Mouse (Mus musculus): ENCODE data around the gene Hip1. TPM values are rescaled to one million over a fixed set of nuclear protein-coding genes. Genes with fewer than 3 reads are reported as not detected.

Hip1 gene
- polyA plus RNA-seq, 1 experiment, result 51.6 TPM

GRCm38 (mm10) chr5:135544032-135544558, 825 bp downstream of the Hip1 start:
- Histone ChIP-seq H3K9me3 (replicated peaks; ENCODE audit: control insufficient read depth, insufficient read depth, low read length, poor library complexity, severe bottlenecking) (no peaks in the 10 kb centered on the region), H3K27ac (ENCODE audit: insufficient read depth, low read length) (no peak overlapping the region), H3K4me3 (ENCODE audit: low read depth, low read length) (peak overlapping the region; percentile 90), H3K9ac (ENCODE audit: low read depth, poor library complexity, severe bottlenecking) (peak overlapping the region; percentile 17), H3K36me3 (ENCODE audit: control insufficient read depth, insufficient read depth, low read length, poor library complexity, severe bottlenecking) (no peaks in the 10 kb centered on the region), H3K27me3 (ENCODE audit: control insufficient read depth, insufficient read depth, low read length, poor library complexity, severe bottlenecking) (no peaks in the 10 kb centered on the region), H3K4me1 (ENCODE audit: control insufficient read depth, insufficient read depth, low read length) (no peaks in the 10 kb centered on the region)
- no peak for TF ChIP-seq EP300 (IDR thresholded peaks at IDR 0.05; ENCODE audit: insufficient read depth, low read depth, low read length)
- no peak for TF ChIP-seq POLR2A (IDR thresholded peaks at IDR 0.05; ENCODE audit: insufficient read depth, low read length)
- TF ChIP-seq CTCF (IDR thresholded peaks at IDR 0.05; ENCODE audit: low read depth, low read length), result no peak

GRCm38 (mm10) chr5:135537794-135538214, 7.1 kb downstream of the Hip1 start:
- Histone ChIP-seq H3K27me3 (ENCODE audit: control insufficient read depth, insufficient read depth, low read length, poor library complexity, severe bottlenecking) (no peaks in the 10 kb centered on the region), H3K9me3 (replicated peaks; ENCODE audit: control insufficient read depth, insufficient read depth, low read length, poor library complexity, severe bottlenecking) (no peaks in the 10 kb centered on the region), H3K36me3 (ENCODE audit: control insufficient read depth, insufficient read depth, low read length, poor library complexity, severe bottlenecking) (no peaks in the 10 kb centered on the region), H3K9ac (ENCODE audit: low read depth, poor library complexity, severe bottlenecking) (no peak overlapping the region), H3K4me3 (ENCODE audit: low read depth, low read length) (no peak overlapping the region), H3K27ac (ENCODE audit: insufficient read depth, low read length) (no peak overlapping the region), H3K4me1 (ENCODE audit: control insufficient read depth, insufficient read depth, low read length) (peaks cover 3% of the 10 kb centered on the region)
- peak; percentile 20 for TF ChIP-seq CTCF (IDR thresholded peaks at IDR 0.05; ENCODE audit: low read depth, low read length)
- TF ChIP-seq EP300 (IDR thresholded peaks at IDR 0.05; ENCODE audit: insufficient read depth, low read depth, low read length), result no peak
- TF ChIP-seq POLR2A (IDR thresholded peaks at IDR 0.05; ENCODE audit: insufficient read depth, low read length), result no peak

- H3K36me3 ChIP-seq (ENCODE audit: control insufficient read depth, insufficient read depth, low read length, poor library complexity, severe bottlenecking), result no peaks in the 10 kb centered on the region
- H3K4me1 ChIP-seq (ENCODE audit: control insufficient read depth, insufficient read depth, low read length), result peaks cover 3% of the 10 kb centered on the region
- H3K9ac ChIP-seq (ENCODE audit: low read depth, poor library complexity, severe bottlenecking), result no peak overlapping the region
- no peaks in the 10 kb centered on the region for H3K9me3 ChIP-seq (replicated peaks; ENCODE audit: control insufficient read depth, insufficient read depth, low read length, poor library complexity, severe bottlenecking)
- TF ChIP-seq POLR2A (IDR thresholded peaks at IDR 0.05; ENCODE audit: insufficient read depth, low read length) (no peak), EP300 (IDR thresholded peaks at IDR 0.05; ENCODE audit: insufficient read depth, low read depth, low read length) (no peak), CTCF (IDR thresholded peaks at IDR 0.05; ENCODE audit: low read depth, low read length) (no peak)
- no peak overlapping the region for H3K4me3 ChIP-seq (ENCODE audit: low read depth, low read length)
- H3K27me3 ChIP-seq (ENCODE audit: control insufficient read depth, insufficient read depth, low read length, poor library complexity, severe bottlenecking), result no peaks in the 10 kb centered on the region
- H3K27ac ChIP-seq (ENCODE audit: insufficient read depth, low read length), result no peak overlapping the region
These were observed 7.6 kb downstream of the Hip1 start for GRCm38 (mm10) chr5:135537326-135537725.

- no peak overlapping the region for H3K27ac ChIP-seq (ENCODE audit: insufficient read depth, low read length)
- no peaks in the 10 kb centered on the region for H3K9me3 ChIP-seq (replicated peaks; ENCODE audit: control insufficient read depth, insufficient read depth, low read length, poor library complexity, severe bottlenecking)
- TF ChIP-seq EP300 (IDR thresholded peaks at IDR 0.05; ENCODE audit: insufficient read depth, low read depth, low read length) (no peak), POLR2A (IDR thresholded peaks at IDR 0.05; ENCODE audit: insufficient read depth, low read length) (no peak), CTCF (IDR thresholded peaks at IDR 0.05; ENCODE audit: low read depth, low read length) (no peak)
- no peak overlapping the region for H3K4me3 ChIP-seq (ENCODE audit: low read depth, low read length)
- no peaks in the 10 kb centered on the region for H3K27me3 ChIP-seq (ENCODE audit: control insufficient read depth, insufficient read depth, low read length, poor library complexity, severe bottlenecking)
- H3K36me3 ChIP-seq (ENCODE audit: control insufficient read depth, insufficient read depth, low read length, poor library complexity, severe bottlenecking), result no peaks in the 10 kb centered on the region
- peaks cover 3% of the 10 kb centered on the region for H3K4me1 ChIP-seq (ENCODE audit: control insufficient read depth, insufficient read depth, low read length)
- H3K9ac ChIP-seq (ENCODE audit: low read depth, poor library complexity, severe bottlenecking), result no peak overlapping the region
These were observed 9.1 kb downstream of the Hip1 start for GRCm38 (mm10) chr5:135535867-135536266.

- peaks cover 3% of the 10 kb centered on the region for H3K4me1 ChIP-seq (ENCODE audit: control insufficient read depth, insufficient read depth, low read length)
- no peak overlapping the region for H3K4me3 ChIP-seq (ENCODE audit: low read depth, low read length)
- H3K27me3 ChIP-seq (ENCODE audit: control insufficient read depth, insufficient read depth, low read length, poor library complexity, severe bottlenecking), result no peaks in the 10 kb centered on the region
- H3K27ac ChIP-seq (ENCODE audit: insufficient read depth, low read length), result no peak overlapping the region
- no peaks in the 10 kb centered on the region for H3K36me3 ChIP-seq (ENCODE audit: control insufficient read depth, insufficient read depth, low read length, poor library complexity, severe bottlenecking)
- no peaks in the 10 kb centered on the region for H3K9me3 ChIP-seq (replicated peaks; ENCODE audit: control insufficient read depth, insufficient read depth, low read length, poor library complexity, severe bottlenecking)
- H3K9ac ChIP-seq (ENCODE audit: low read depth, poor library complexity, severe bottlenecking), result no peak overlapping the region
- TF ChIP-seq CTCF (IDR thresholded peaks at IDR 0.05; ENCODE audit: low read depth, low read length), result no peak
- TF ChIP-seq POLR2A (IDR thresholded peaks at IDR 0.05; ENCODE audit: insufficient read depth, low read length), result no peak
These were observed 11.5 kb downstream of the Hip1 start for GRCm38 (mm10) chr5:135533431-135533830.

- peaks cover 3% of the 10 kb centered on the region for H3K4me1 ChIP-seq (ENCODE audit: control insufficient read depth, insufficient read depth, low read length)
- H3K27me3 ChIP-seq (ENCODE audit: control insufficient read depth, insufficient read depth, low read length, poor library complexity, severe bottlenecking), result no peaks in the 10 kb centered on the region
- TF ChIP-seq CTCF (IDR thresholded peaks at IDR 0.05; ENCODE audit: low read depth, low read length) (no peak), POLR2A (IDR thresholded peaks at IDR 0.05; ENCODE audit: insufficient read depth, low read length) (no peak), EP300 (IDR thresholded peaks at IDR 0.05; ENCODE audit: insufficient read depth, low read depth, low read length) (no peak)
- no peak overlapping the region for H3K27ac ChIP-seq (ENCODE audit: insufficient read depth, low read length)
- H3K36me3 ChIP-seq (ENCODE audit: control insufficient read depth, insufficient read depth, low read length, poor library complexity, severe bottlenecking), result no peaks in the 10 kb centered on the region
- no peak overlapping the region for H3K9ac ChIP-seq (ENCODE audit: low read depth, poor library complexity, severe bottlenecking)
- no peak overlapping the region for H3K4me3 ChIP-seq (ENCODE audit: low read depth, low read length)
- H3K9me3 ChIP-seq (replicated peaks; ENCODE audit: control insufficient read depth, insufficient read depth, low read length, poor library complexity, severe bottlenecking), result no peaks in the 10 kb centered on the region
These were observed 13.5 kb downstream of the Hip1 start for GRCm38 (mm10) chr5:135531306-135531845.

Data from ES-Bruce4 (cell line).